Mouse (Mus musculus) forebrain, postnatal 0 days (tissue): ENCODE measurements at regions not wholly inside any gene's neighbourhood (a gene's known extent, or its start where the extent isn't known, plus 50 kb on each side); places are given as distances from the start of the nearest gene placed in this dataset.

ENCODE experiments used
- ATAC-seq: fragments of 200-750 bp; cut with Nextera tagmentation; 2 replicates; pipeline ENCODE4 v1.8.0; 2017; ENCODE audit warnings: mild to moderate bottlenecking, moderate library complexity
- DNase-seq: peaks from one replicate; pipeline ENCODE4 v3.0.0-alpha.2; 2015
- H3K27ac ChIP-seq: fragments of 300-500 bp; sonication (generic); 2 replicates; pipeline ENCODE4 v1.5.1; 2014; ENCODE audit warnings: low read depth, mild to moderate bottlenecking, antibody characterized with exemption, low read length, moderate library complexity, mixed read lengths
- H3K27me3 ChIP-seq: fragments of 300-500 bp; sonication (generic); 2 replicates; pipeline ENCODE4 v1.6.1; 2014; ENCODE audit warnings: mild to moderate bottlenecking, low read length, mixed read lengths; ENCODE audit not compliant: insufficient read depth
- H3K36me3 ChIP-seq: fragments of 300-500 bp; sonication (generic); 2 replicates; pipeline ENCODE4 v1.6.1; 2014; ENCODE audit warnings: mild to moderate bottlenecking, moderate library complexity; ENCODE audit not compliant: insufficient read depth
- H3K4me1 ChIP-seq: fragments of 300-500 bp; sonication (generic); 2 replicates; pipeline ENCODE4 v1.6.1; 2014; ENCODE audit warnings: antibody characterized with exemption; ENCODE audit not compliant: insufficient read depth
- H3K4me2 ChIP-seq: fragments of 300-500 bp; sonication (generic); 2 replicates; pipeline ENCODE4 v1.6.1; 2014; ENCODE audit warnings: low read depth, mild to moderate bottlenecking, moderate library complexity
- H3K4me3 ChIP-seq: fragments of 300-500 bp; sonication (generic); 2 replicates; pipeline ENCODE4 v1.5.1; 2014; ENCODE audit warnings: low read depth, low read length, mixed read lengths
- H3K9ac ChIP-seq: fragments of 300-500 bp; sonication (generic); 2 replicates; pipeline ENCODE4 v1.6.1; 2014; ENCODE audit warnings: mild to moderate bottlenecking
- H3K9me3 ChIP-seq: fragments of 300-500 bp; sonication (generic); 2 replicates; pipeline ENCODE4 v1.6.1; 2016; ENCODE audit warnings: low read length
- CTCF ChIP-seq: sonication (generic); IDR thresholded peaks from 2 replicates; pipeline ENCODE4 v1.5.1; 2016; ENCODE audit warnings: antibody characterized with exemption, control low read depth, low read depth
- WGBS: fragments of 180-500 bp; shearing (Covaris S2); extraction: QIAGEN DNeasy Blood & Tissue Kit; methylation state at CpG from one replicate; pipeline ENCODE4 v1.1.7; 2014; 5-methylcytosine and 5-hydroxymethylcytosine counted together

GRCm38 (mm10) chr15:90343771-90344170, 119.7 kb downstream of the Alg10b start:
- Histone ChIP-seq H3K27me3 (no peaks in the 10 kb centered on the region), H3K4me2 (no peak overlapping the region), H3K9ac (no peak overlapping the region), H3K9me3 (no peaks in the 10 kb centered on the region), H3K27ac (no peak overlapping the region), H3K36me3 (no peaks in the 10 kb centered on the region), H3K4me3 (no peak overlapping the region), H3K4me1 (no peaks in the 10 kb centered on the region; the same call in 1 of the 2 replicates)
- WGBS = 67% methylated on average over 1 of the region's 1 CpGs
- DNase-seq = no peak
- no peak for TF ChIP-seq CTCF
- ATAC-seq = no peak

DNA sequence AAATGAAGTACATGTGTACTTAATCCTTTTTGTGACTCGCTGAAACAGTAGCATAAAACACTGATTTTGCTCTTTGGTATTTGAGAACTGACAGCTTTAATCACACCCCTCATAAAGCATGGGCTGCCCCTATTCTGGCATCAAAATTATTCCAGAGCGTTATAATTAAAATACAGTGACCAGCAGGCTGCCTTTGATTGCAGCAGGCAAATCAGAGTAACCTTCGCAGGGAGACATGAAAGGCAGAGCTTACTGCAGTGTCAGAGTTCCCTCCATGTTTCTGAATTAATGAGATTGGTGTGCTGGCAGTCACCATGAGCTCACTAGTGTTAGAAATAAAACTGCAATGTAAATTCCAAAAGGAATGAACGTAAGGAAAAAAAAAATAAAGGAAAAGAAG, 120.8 kb downstream of the Alg10b start:
- H3K27ac ChIP-seq = no peak overlapping the region
- no peaks in the 10 kb centered on the region; the same call in 1 of the 2 replicates for H3K4me1 ChIP-seq
- no peaks in the 10 kb centered on the region for H3K27me3 ChIP-seq
- H3K36me3 ChIP-seq = no peaks in the 10 kb centered on the region
- no peak overlapping the region for H3K4me3 ChIP-seq
- no peaks in the 10 kb centered on the region for H3K9me3 ChIP-seq
- DNase-seq = no peak
- no peak overlapping the region for H3K9ac ChIP-seq
- TF ChIP-seq CTCF = no peak
- ATAC-seq = no peak
- WGBS = 12% methylated on average over 4 of the region's 4 CpGs
- H3K4me2 ChIP-seq = no peak overlapping the region

GRCm38 (mm10) chr15:90346162-90346561, 122.1 kb downstream of the Alg10b start:
- Histone ChIP-seq H3K36me3 (no peaks in the 10 kb centered on the region), H3K27ac (no peak overlapping the region), H3K4me3 (no peak overlapping the region), H3K27me3 (no peaks in the 10 kb centered on the region), H3K9ac (no peak overlapping the region), H3K4me1 (no peaks in the 10 kb centered on the region; the same call in 1 of the 2 replicates), H3K9me3 (no peaks in the 10 kb centered on the region), H3K4me2 (no peak overlapping the region)
- DNase-seq (no peak), ATAC-seq (no peak)
- no peak for TF ChIP-seq CTCF
- 52% methylated on average over 9 of the region's 9 CpGs for WGBS

GRCm38 (mm10) chr15:90346757-90347156, 122.6 kb downstream of the Alg10b start:
- H3K4me2 ChIP-seq = no peak overlapping the region

GRCm38 (mm10) chr15:90351898-90352297, 127.8 kb downstream of the Alg10b start:
- no peaks in the 10 kb centered on the region for H3K27me3 ChIP-seq
- H3K36me3 ChIP-seq = no peaks in the 10 kb centered on the region
- 84% methylated on average over 3 of the region's 3 CpGs for WGBS
- H3K27ac ChIP-seq = no peak overlapping the region
- H3K4me3 ChIP-seq = no peak overlapping the region
- no peak for ATAC-seq
- DNase-seq = no peak
- no peaks in the 10 kb centered on the region for H3K4me1 ChIP-seq
- H3K9ac ChIP-seq = no peak overlapping the region
- no peak for TF ChIP-seq CTCF
- no peak overlapping the region for H3K4me2 ChIP-seq
- H3K9me3 ChIP-seq = no peaks in the 10 kb centered on the region

More at GRCm38 (mm10) chr15:90346757-90347156, 122.6 kb downstream of the Alg10b start:
- no peak for TF ChIP-seq CTCF
- H3K4me1 ChIP-seq = no peaks in the 10 kb centered on the region; the same call in 1 of the 2 replicates
- no peak for DNase-seq
- no peak overlapping the region for H3K9ac ChIP-seq
- no peaks in the 10 kb centered on the region for H3K9me3 ChIP-seq
- no peak overlapping the region for H3K27ac ChIP-seq
- 69% methylated on average over 9 of the region's 9 CpGs for WGBS
- no peaks in the 10 kb centered on the region for H3K27me3 ChIP-seq
- no peak overlapping the region for H3K4me3 ChIP-seq
- no peak for ATAC-seq
- H3K36me3 ChIP-seq = no peaks in the 10 kb centered on the region

DNA sequence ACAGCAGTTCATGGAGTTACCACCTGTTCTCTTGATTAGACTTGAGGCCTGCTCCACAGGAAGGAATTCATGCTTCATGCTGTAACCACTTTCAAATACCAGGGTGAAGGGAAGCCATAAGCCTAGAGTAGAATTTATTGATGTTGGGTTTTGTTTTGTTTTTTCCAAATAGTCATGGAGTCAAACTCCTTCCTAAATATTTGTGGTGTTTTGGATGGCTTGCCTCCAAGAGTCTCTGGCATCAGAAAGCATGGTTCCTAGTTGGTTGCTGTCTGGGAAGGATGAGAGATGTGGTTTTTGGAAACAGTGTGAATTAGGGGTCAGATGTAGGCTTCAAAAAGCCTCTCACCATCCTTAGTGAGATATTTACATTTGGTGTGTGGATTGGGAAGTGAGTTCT, 141.5 kb downstream of the Alg10b start:
- H3K4me2 ChIP-seq = no peak overlapping the region
- DNase-seq (no peak), ATAC-seq (no peak)
- H3K4me3 ChIP-seq = no peak overlapping the region
- no peaks in the 10 kb centered on the region for H3K9me3 ChIP-seq
- H3K27me3 ChIP-seq = no peaks in the 10 kb centered on the region
- no peak overlapping the region for H3K27ac ChIP-seq
- H3K9ac ChIP-seq = no peak overlapping the region
- no peaks in the 10 kb centered on the region for H3K36me3 ChIP-seq
- no peak for TF ChIP-seq CTCF
- H3K4me1 ChIP-seq = no peaks in the 10 kb centered on the region

GRCm38 (mm10) chr15:90377959-90378358, 153.8 kb downstream of the Alg10b start:
- Histone ChIP-seq H3K27me3 (no peaks in the 10 kb centered on the region), H3K4me1 (no peaks in the 10 kb centered on the region), H3K4me2 (no peak overlapping the region), H3K36me3 (no peaks in the 10 kb centered on the region), H3K9me3 (no peaks in the 10 kb centered on the region), H3K27ac (no peak overlapping the region), H3K4me3 (no peak overlapping the region), H3K9ac (no peak overlapping the region)
- no peak for TF ChIP-seq CTCF
- WGBS = 86% methylated on average over 2 of the region's 2 CpGs
- no peak for DNase-seq
- ATAC-seq = no peak

- DNase-seq (no peak), ATAC-seq (no peak)
- Histone ChIP-seq H3K9ac (no peak overlapping the region), H3K27me3 (no peaks in the 10 kb centered on the region), H3K4me2 (no peak overlapping the region), H3K9me3 (no peaks in the 10 kb centered on the region), H3K27ac (no peak overlapping the region), H3K36me3 (no peaks in the 10 kb centered on the region), H3K4me3 (no peak overlapping the region), H3K4me1 (no peaks in the 10 kb centered on the region)
- 68% methylated on average over 3 of the region's 3 CpGs for WGBS
- TF ChIP-seq CTCF = no peak
Observed at GRCm38 (mm10) chr15:90396961-90397360, 172.8 kb downstream of the Alg10b start.
